Mouse (Mus musculus) hindbrain, postnatal 0 days (tissue): ENCODE measurements around the gene Eps8. TPM values are rescaled to one million over a fixed set of nuclear protein-coding genes. Genes with fewer than 3 reads are reported as not detected.

ENCODE experiments used
- ATAC-seq: fragments of 200-750 bp; cut with Nextera tagmentation; 2 replicates; pipeline ENCODE4 v1.8.0; 2017; ENCODE audit warnings: mild to moderate bottlenecking, moderate TSS enrichment, moderate library complexity
- DNase-seq: peaks from one replicate; pipeline ENCODE4 v3.0.0-alpha.2; 2015; ENCODE audit warnings: low spot score
- H3K27ac ChIP-seq: fragments of 300-500 bp; sonication (generic); 2 replicates; pipeline ENCODE4 v1.5.1; 2014; ENCODE audit warnings: mild to moderate bottlenecking
- H3K27me3 ChIP-seq: fragments of 300-500 bp; sonication (generic); 2 replicates; pipeline ENCODE4 v1.6.1; 2014; ENCODE audit warnings: low read length, mixed read lengths; ENCODE audit not compliant: insufficient read depth
- H3K36me3 ChIP-seq: fragments of 300-500 bp; sonication (generic); 2 replicates; pipeline ENCODE4 v1.6.1; 2014; ENCODE audit warnings: low read length, mixed read lengths; ENCODE audit not compliant: insufficient read depth
- H3K4me1 ChIP-seq: fragments of 300-500 bp; sonication (generic); 2 replicates; pipeline ENCODE4 v1.6.1; 2014; ENCODE audit warnings: antibody characterized with exemption, low read length, mixed read lengths; ENCODE audit not compliant: insufficient read depth
- H3K4me2 ChIP-seq: fragments of 300-500 bp; sonication (generic); 2 replicates; pipeline ENCODE4 v1.6.1; 2014; ENCODE audit warnings: low read depth, mild to moderate bottlenecking, low read length, moderate library complexity, mixed read lengths
- H3K4me3 ChIP-seq: fragments of 300-500 bp; sonication (generic); 2 replicates; pipeline ENCODE4 v1.5.1; 2014; ENCODE audit warnings: low read length
- H3K9ac ChIP-seq: fragments of 300-500 bp; sonication (generic); replicated peaks from 2 replicates; pipeline ENCODE4 v1.6.1; 2014; ENCODE audit warnings: mild to moderate bottlenecking, low read length, moderate library complexity, mixed read lengths
- H3K9me3 ChIP-seq: fragments of 300-500 bp; sonication (generic); 2 replicates; pipeline ENCODE4 v1.6.1; 2016; ENCODE audit warnings: low read length, mixed read lengths
- CTCF ChIP-seq: IDR thresholded peaks from 2 replicates; pipeline ENCODE4 v1.5.1; 2016; ENCODE audit warnings: antibody characterized with exemption, control low read depth, low read depth
- WGBS: fragments of 180-500 bp; shearing (Covaris S2); extraction: QIAGEN DNeasy Blood & Tissue Kit; methylation state at CpG from one replicate; pipeline ENCODE4 v1.1.7; 2014; 5-methylcytosine and 5-hydroxymethylcytosine counted together
- polyA plus RNA-seq: library from polyadenylated mRNA; unstranded; fragments of >200 nt; fragmentation: Nextera tagmentation; extraction: Ambion mirVana; gene quantifications from 2 replicates; pipeline ENCODE4 v1.2.1, GENCODE M21; 2015
- total RNA-seq: library from RNA; depleted of rRNA; stranded (reverse); fragments of >200 nt; gene quantifications from 2 replicates; pipeline ENCODE4 v1.2.3, GENCODE M21; 2014

Eps8 gene
- total and polyA plus RNA-seq, 2 experiments from 2014 or later, result 31.8 to 40.0 TPM

DNA sequence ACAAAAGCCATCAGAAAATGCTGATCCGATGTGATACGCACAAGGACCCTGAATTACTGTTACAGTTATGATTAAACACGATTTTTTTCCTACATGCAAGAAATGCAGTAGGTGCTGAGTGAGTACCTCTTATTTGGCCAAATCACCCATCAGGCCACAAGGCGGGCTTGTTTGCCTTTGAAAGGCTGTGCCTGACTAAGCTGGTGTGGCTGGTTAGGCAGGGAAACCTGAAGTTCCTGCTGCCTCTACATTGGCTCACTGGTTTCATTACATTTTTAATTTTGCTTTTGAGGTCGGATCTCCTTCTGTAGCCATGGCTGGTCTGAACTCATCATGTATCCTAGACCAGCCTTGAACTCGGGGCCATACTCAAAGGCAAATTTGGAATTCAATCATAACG lies 151.7 kb downstream of the Eps8 start:
- ATAC-seq (no peak), DNase-seq (no peak)
- Histone ChIP-seq H3K4me3 (no peak overlapping the region), H3K9me3 (no peaks in the 10 kb centered on the region), H3K36me3 (no peaks in the 10 kb centered on the region), H3K4me2 (no peak overlapping the region), H3K4me1 (no peaks in the 10 kb centered on the region), H3K27me3 (no peaks in the 10 kb centered on the region), H3K9ac (no peak overlapping the region), H3K27ac (no peak overlapping the region)
- WGBS, result 90% methylated on average over 7 of the region's 7 CpGs
- TF ChIP-seq CTCF, result no peak

- H3K9ac ChIP-seq, result no peak overlapping the region
- H3K4me2 ChIP-seq, result no peak overlapping the region
- H3K27ac ChIP-seq, result no peak overlapping the region
- 75% methylated on average over 6 of the region's 6 CpGs for WGBS
- H3K4me3 ChIP-seq, result no peak overlapping the region
- no peaks in the 10 kb centered on the region for H3K27me3 ChIP-seq
- H3K9me3 ChIP-seq, result no peaks in the 10 kb centered on the region
- H3K36me3 ChIP-seq, result no peaks in the 10 kb centered on the region; the same call in 1 of the 2 replicates
- ATAC-seq (no peak), DNase-seq (no peak)
- no peaks in the 10 kb centered on the region for H3K4me1 ChIP-seq
- no peak for TF ChIP-seq CTCF
Observed at GRCm38 (mm10) chr6:137498781-137499180, 155.9 kb downstream of the Eps8 start.

GRCm38 (mm10) chr6:137497208-137497835 lies 157.4 kb downstream of the Eps8 start:
- H3K27me3 ChIP-seq, result no peaks in the 10 kb centered on the region
- no peaks in the 10 kb centered on the region for H3K4me1 ChIP-seq
- ATAC-seq, result no peak
- H3K4me2 ChIP-seq, result no peak overlapping the region
- H3K9ac ChIP-seq, result no peak overlapping the region
- 90% methylated on average over 8 of the region's 8 CpGs for WGBS
- TF ChIP-seq CTCF, result no peak
- DNase-seq, result no peak
- H3K4me3 ChIP-seq, result no peak overlapping the region
- no peak overlapping the region for H3K27ac ChIP-seq
- no peaks in the 10 kb centered on the region for H3K9me3 ChIP-seq
- H3K36me3 ChIP-seq, result no peaks in the 10 kb centered on the region; the same call in 1 of the 2 replicates

- Histone ChIP-seq H3K4me3 (no peak overlapping the region), H3K27me3 (no peaks in the 10 kb centered on the region), H3K27ac (no peak overlapping the region), H3K36me3 (no peaks in the 10 kb centered on the region; the same call in 1 of the 2 replicates), H3K9me3 (no peaks in the 10 kb centered on the region), H3K4me2 (no peak overlapping the region), H3K9ac (no peak overlapping the region), H3K4me1 (no peaks in the 10 kb centered on the region)
- peak; percentile 62; the same call in 1 of the 2 replicates for ATAC-seq
- DNase-seq, result no peak
- no peak for TF ChIP-seq CTCF
- WGBS, result 100% methylated on average over 2 of the region's 2 CpGs
Observed at GRCm38 (mm10) chr6:137496562-137496961, 158.1 kb downstream of the Eps8 start.

DNA sequence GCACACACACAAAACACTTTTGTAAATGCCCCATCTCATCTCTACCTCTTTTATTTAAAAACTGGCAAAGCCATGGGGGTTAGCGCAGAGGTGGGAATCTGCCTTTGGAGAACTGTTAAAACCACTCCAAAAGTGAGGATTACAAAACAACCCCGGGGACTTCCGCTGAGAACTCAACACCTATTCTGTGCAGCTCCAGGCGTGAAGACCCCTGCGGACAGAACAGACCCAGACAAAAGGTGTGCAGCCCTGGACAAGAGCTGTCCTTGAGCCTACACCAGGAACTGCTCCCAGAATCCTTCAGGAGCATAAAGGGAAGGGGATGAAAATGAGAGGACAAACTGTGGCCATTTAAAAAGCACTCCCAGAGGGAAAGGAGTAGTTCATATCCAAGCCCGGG lies 159.4 kb downstream of the Eps8 start:
- Histone ChIP-seq H3K4me3 (no peak overlapping the region), H3K4me2 (no peak overlapping the region), H3K36me3 (no peaks in the 10 kb centered on the region; the same call in 1 of the 2 replicates), H3K9me3 (no peaks in the 10 kb centered on the region), H3K9ac (no peak overlapping the region), H3K4me1 (no peaks in the 10 kb centered on the region), H3K27ac (no peak overlapping the region), H3K27me3 (no peaks in the 10 kb centered on the region)
- WGBS, result 70% methylated on average over 6 of the region's 6 CpGs
- DNase-seq (no peak), ATAC-seq (no peak)
- no peak for TF ChIP-seq CTCF

- H3K27ac ChIP-seq, result no peak overlapping the region
- no peaks in the 10 kb centered on the region for H3K4me1 ChIP-seq
- H3K9me3 ChIP-seq, result no peaks in the 10 kb centered on the region
- H3K4me3 ChIP-seq, result no peak overlapping the region
- WGBS, result 64% methylated on average over 1 of the region's 1 CpGs
- no peak for TF ChIP-seq CTCF
- DNase-seq (no peak), ATAC-seq (no peak)
- H3K27me3 ChIP-seq, result no peaks in the 10 kb centered on the region
- no peak overlapping the region for H3K9ac ChIP-seq
- H3K4me2 ChIP-seq, result no peak overlapping the region
- no peaks in the 10 kb centered on the region; the same call in 1 of the 2 replicates for H3K36me3 ChIP-seq
Observed at GRCm38 (mm10) chr6:137494801-137495200, 159.9 kb downstream of the Eps8 start.

GRCm38 (mm10) chr6:137494136-137494475 lies 160.6 kb downstream of the Eps8 start:
- no peak overlapping the region for H3K4me2 ChIP-seq
- no peak overlapping the region for H3K27ac ChIP-seq
- no peak overlapping the region for H3K9ac ChIP-seq
- no peaks in the 10 kb centered on the region for H3K4me1 ChIP-seq
- H3K27me3 ChIP-seq, result no peaks in the 10 kb centered on the region
- H3K4me3 ChIP-seq, result no peak overlapping the region
- H3K9me3 ChIP-seq, result no peaks in the 10 kb centered on the region
- no peaks in the 10 kb centered on the region; the same call in 1 of the 2 replicates for H3K36me3 ChIP-seq
- ATAC-seq (no peak), DNase-seq (no peak)
- no peak for TF ChIP-seq CTCF
